Mouse (Mus musculus) forebrain, embryonic 14.5 days (tissue): ENCODE measurements at regions not wholly inside any gene's neighbourhood (a gene's known extent, or its start where the extent isn't known, plus 50 kb on each side); places are given as distances from the start of the nearest gene placed in this dataset.

Source experiments
- ATAC-seq: fragments of 200-750 bp; cut with Nextera tagmentation; 2 replicates; pipeline ENCODE4 v1.8.0; 2017; ENCODE audit warnings: mild to moderate bottlenecking, moderate library complexity
- DNase-seq: peaks from one replicate; pipeline ENCODE4 v3.0.0-alpha.2; 2015; ENCODE audit warnings: low spot score
- H3K27ac ChIP-seq: fragments of 300-500 bp; sonication (generic); 2 replicates; pipeline ENCODE4 v1.5.1; 2014; ENCODE audit warnings: low read depth, mild to moderate bottlenecking, control low read depth, low read length, moderate library complexity
- H3K27me3 ChIP-seq: fragments of 300-500 bp; sonication (generic); replicated peaks from 2 replicates; pipeline ENCODE4 v1.6.1; 2014; ENCODE audit warnings: low read length, control low read depth, mixed read lengths; ENCODE audit not compliant: control insufficient read depth, insufficient read depth
- H3K36me3 ChIP-seq: fragments of 300-500 bp; sonication (generic); 2 replicates; pipeline ENCODE4 v1.6.1; 2014; ENCODE audit warnings: low read length, control low read depth; ENCODE audit not compliant: control insufficient read depth, insufficient read depth
- H3K4me1 ChIP-seq: fragments of 300-500 bp; sonication (generic); 2 replicates; pipeline ENCODE4 v1.6.1; 2014; ENCODE audit warnings: antibody characterized with exemption, low read length, control low read depth; ENCODE audit not compliant: control insufficient read depth, insufficient read depth
- H3K4me2 ChIP-seq: fragments of 300-500 bp; sonication (generic); 2 replicates; pipeline ENCODE4 v1.6.1; 2014; ENCODE audit warnings: mild to moderate bottlenecking, control low read depth, low read length
- H3K4me3 ChIP-seq: fragments of 300-500 bp; sonication (generic); 2 replicates; pipeline ENCODE4 v1.5.1; 2014; ENCODE audit warnings: low read depth, low read length, control low read depth
- H3K9ac ChIP-seq: fragments of 300-500 bp; sonication (generic); 2 replicates; pipeline ENCODE4 v1.6.1; 2014; ENCODE audit warnings: mild to moderate bottlenecking, low read length, control low read depth, moderate library complexity
- H3K9me3 ChIP-seq: fragments of 300-500 bp; sonication (generic); replicated peaks from 2 replicates; pipeline ENCODE4 v1.6.1; 2016; ENCODE audit warnings: low read length, control low read depth, mixed read lengths; ENCODE audit not compliant: control insufficient read depth
- WGBS: fragments of 180-500 bp; shearing (Covaris S2); extraction: QIAGEN DNeasy Blood & Tissue Kit; methylation state at CpG from one replicate; pipeline ENCODE4 v1.1.7; 2014; 5-methylcytosine and 5-hydroxymethylcytosine counted together

DNA sequence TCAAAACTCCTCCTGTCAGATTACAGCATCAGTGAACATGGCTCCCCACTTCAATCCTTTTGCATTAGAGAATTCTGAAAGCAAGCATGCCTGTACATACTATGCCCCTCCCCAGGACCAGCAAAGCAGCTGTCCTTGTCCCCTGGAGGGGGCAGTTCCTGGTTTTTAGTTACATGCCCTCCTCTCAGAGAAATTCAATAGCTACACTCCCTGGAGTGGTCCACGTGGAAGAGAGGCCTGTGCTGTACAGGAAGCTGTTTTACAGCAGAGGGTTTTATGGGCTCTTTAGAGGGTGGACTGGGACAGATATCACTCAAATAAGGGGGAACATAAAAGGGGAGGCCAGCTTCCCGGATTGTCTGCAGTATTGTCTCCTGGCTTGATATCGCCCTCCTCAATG lies 481.3 kb downstream of the Cdh26 start:
- ATAC-seq (no peak), DNase-seq (no peak)
- H3K9me3 ChIP-seq = no peaks in the 10 kb centered on the region
- H3K36me3 ChIP-seq = no peaks in the 10 kb centered on the region
- H3K27ac ChIP-seq = no peak overlapping the region
- no peaks in the 10 kb centered on the region for H3K27me3 ChIP-seq
- H3K4me2 ChIP-seq = no peak overlapping the region
- no peak overlapping the region for H3K4me3 ChIP-seq
- 0 out of 2 replicates have a peak, but pooled peaks cover 3% of the 10 kb centered on the region for H3K4me1 ChIP-seq
- H3K9ac ChIP-seq = no peak overlapping the region
- 78% methylated on average over 3 of the region's 3 CpGs for WGBS

DNA sequence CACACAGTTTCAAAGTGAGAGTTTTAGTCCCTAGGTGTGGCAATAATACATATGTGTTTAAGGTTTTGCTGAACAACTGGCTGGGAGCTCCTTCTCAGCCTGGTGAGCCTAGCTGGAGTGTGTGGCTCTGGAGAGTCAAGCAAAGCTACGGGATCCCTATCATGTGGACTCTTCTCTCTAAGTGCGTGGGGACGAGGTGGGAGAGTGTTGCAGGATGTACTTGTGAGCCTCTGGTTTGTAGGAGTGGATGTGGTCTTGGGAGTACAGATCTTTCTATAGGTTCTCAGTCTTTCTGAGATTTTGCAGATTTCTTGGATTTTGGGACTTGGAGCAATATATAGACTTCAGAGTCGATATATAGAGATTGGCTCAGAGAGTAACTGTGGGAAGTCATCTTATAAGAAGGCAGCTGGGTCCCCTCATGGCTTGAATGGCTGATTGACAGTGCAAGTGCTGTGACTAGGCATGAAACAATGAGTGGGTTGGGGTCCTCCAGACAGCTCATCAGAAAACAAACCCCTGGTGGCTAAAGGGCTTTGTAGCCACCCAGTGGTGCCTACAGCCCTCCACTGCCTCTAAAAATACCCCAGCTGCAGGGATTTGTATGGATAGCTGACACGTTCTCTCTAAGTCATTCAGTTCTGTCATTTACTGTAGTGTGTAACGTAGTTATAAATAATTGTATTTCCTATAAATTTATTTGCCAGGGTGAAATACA lies 486.1 kb downstream of the Cdh26 start:
- Histone ChIP-seq H3K36me3 (no peaks in the 10 kb centered on the region), H3K4me2 (no peak overlapping the region), H3K9me3 (no peaks in the 10 kb centered on the region), H3K4me3 (no peak overlapping the region), H3K4me1 (no peaks in the 10 kb centered on the region), H3K27ac (no peak overlapping the region), H3K9ac (no peak overlapping the region), H3K27me3 (no peaks in the 10 kb centered on the region)
- 62% methylated on average over 6 of the region's 6 CpGs for WGBS
- no peak for ATAC-seq
- no peak for DNase-seq

GRCm38 (mm10) chr2:178924456-178925115 lies 494.3 kb downstream of the Cdh26 start:
- H3K27me3 ChIP-seq = no peaks in the 10 kb centered on the region
- DNase-seq (no peak), ATAC-seq (no peak)
- H3K9ac ChIP-seq = no peak overlapping the region
- H3K4me3 ChIP-seq = no peak overlapping the region
- H3K4me1 ChIP-seq = peaks cover 2% of the 10 kb centered on the region; the same call in 1 of the 2 replicates
- no peaks in the 10 kb centered on the region for H3K36me3 ChIP-seq
- H3K9me3 ChIP-seq = no peaks in the 10 kb centered on the region
- 77% methylated on average over 4 of the region's 4 CpGs for WGBS
- H3K27ac ChIP-seq = no peak overlapping the region
- no peak overlapping the region for H3K4me2 ChIP-seq

DNA sequence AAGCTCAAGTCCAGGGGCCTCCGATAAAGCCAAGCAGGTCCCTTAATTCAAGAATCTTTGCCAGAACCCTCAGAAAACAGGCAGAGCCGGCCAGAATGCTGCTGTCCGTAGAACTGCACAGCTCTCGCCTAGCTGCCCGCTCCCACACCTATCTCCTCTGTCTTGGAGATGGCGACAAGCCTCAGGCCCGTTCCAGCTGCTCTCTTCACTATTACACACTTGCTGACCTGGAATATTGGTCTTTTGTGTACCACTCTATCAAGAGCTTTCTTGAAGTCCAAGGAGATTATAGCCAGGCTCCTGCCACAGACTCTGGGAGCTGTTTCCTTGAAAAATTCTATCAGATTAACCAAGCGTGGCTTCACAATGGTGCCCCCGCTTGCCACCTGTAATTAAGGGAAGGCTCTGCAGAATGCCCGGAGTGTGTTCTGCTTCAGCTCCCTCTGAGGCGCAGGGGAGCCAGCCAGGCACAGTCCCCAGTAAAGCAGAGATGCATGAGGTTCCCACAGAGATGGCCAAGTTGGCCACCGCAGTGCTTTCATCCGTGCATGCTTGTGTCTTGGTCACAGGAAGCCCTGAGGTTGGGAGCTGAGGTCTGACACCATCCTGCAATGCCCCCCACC lies 496.8 kb downstream of the Cdh26 start:
- Histone ChIP-seq H3K9ac (no peak overlapping the region), H3K4me3 (no peak overlapping the region), H3K27ac (no peak overlapping the region), H3K27me3 (no peaks in the 10 kb centered on the region), H3K4me2 (no peak overlapping the region), H3K4me1 (peaks cover 2% of the 10 kb centered on the region; the same call in 1 of the 2 replicates), H3K9me3 (no peaks in the 10 kb centered on the region), H3K36me3 (no peaks in the 10 kb centered on the region)
- ATAC-seq = no peak
- no peak for DNase-seq
- 44% methylated on average over 13 of the region's 13 CpGs for WGBS

GRCm38 (mm10) chr2:178929033-178929432 lies 498.7 kb downstream of the Cdh26 start:
- Histone ChIP-seq H3K27me3 (no peaks in the 10 kb centered on the region), H3K4me1 (peaks cover 2% of the 10 kb centered on the region; the same call in 1 of the 2 replicates), H3K9ac (no peak overlapping the region), H3K4me2 (no peak overlapping the region), H3K4me3 (no peak overlapping the region), H3K9me3 (no peaks in the 10 kb centered on the region), H3K27ac (no peak overlapping the region), H3K36me3 (no peaks in the 10 kb centered on the region)
- no peak for ATAC-seq
- no peak for DNase-seq
- WGBS = 86% methylated on average over 6 of the region's 6 CpGs

DNA sequence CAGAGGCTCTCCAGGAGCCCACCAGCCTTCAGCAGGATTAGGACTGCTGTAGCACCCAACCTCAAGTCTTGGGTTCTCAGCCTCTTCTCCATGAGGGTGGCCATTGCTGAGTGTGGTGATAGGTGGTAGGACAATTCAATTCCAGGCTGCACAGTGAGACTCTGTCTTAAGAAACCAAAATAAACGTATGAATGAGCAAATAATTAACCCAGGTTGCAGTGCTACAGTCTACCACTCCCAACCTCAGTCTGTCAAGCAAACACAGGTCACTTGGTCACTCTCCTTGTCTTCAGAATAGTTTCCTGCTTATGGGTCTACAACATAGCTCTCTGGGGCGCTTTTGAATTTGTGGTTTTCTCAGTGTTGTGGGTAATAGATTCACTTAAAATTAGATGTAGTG lies 499.8 kb downstream of the Cdh26 start:
- Histone ChIP-seq H3K27ac (no peak overlapping the region), H3K9me3 (no peaks in the 10 kb centered on the region), H3K4me3 (no peak overlapping the region), H3K27me3 (no peaks in the 10 kb centered on the region), H3K4me2 (no peak overlapping the region), H3K36me3 (no peaks in the 10 kb centered on the region), H3K4me1 (peaks cover 2% of the 10 kb centered on the region; the same call in 1 of the 2 replicates), H3K9ac (no peak overlapping the region)
- WGBS = 80% methylated on average over 2 of the region's 2 CpGs
- ATAC-seq (no peak), DNase-seq (no peak)

DNA sequence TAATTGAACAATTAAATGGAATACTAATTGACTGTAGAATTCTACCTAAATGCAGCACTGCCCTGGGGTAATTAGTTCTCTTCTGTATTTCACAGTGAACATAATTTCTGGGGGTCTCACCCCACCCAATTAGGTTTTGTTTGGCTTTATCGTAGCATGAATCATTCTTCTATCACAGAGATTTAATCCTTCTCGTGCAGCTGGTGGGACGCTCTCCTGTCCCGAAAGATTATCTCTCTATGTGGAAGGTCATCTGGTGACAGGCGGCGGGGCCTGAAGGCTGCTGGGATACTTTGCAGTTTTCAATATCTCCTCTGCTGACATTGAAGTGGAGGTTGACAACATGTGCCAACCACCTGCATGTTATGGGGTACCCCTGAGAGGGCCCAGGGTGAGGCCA lies 493.8 kb upstream of the Cdh4 start:
- Histone ChIP-seq H3K4me2 (no peak overlapping the region), H3K27me3 (no peaks in the 10 kb centered on the region), H3K4me3 (no peak overlapping the region), H3K36me3 (no peaks in the 10 kb centered on the region), H3K9ac (peak overlapping the region; percentile 14; the same call in 1 of the 2 replicates), H3K9me3 (no peaks in the 10 kb centered on the region), H3K27ac (no peak overlapping the region), H3K4me1 (peaks cover 11% of the 10 kb centered on the region)
- ATAC-seq (0 out of 2 replicates have a peak, but pooled peaks have one; percentile 7), DNase-seq (peak; percentile 23)
- 33% methylated on average over 6 of the region's 6 CpGs for WGBS

DNA sequence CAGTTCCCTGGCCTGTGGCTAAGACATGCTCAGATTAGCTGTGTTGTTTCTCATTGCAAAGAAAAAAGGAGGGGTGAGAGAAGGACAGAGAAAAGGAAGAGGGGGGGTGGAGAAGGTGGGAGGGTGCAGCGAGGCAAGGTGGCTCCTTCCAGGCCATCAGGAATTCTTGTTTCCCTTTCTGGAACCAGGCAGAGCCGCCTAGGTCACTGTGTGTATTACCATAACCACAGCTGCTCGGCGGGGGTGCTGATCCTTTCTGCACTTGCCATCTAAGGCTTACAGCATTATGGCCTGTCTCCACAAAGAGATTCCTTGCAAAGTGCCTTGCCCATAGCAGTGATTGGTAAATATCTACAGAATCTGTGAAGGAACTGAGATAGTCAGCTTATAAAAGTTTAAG lies 493.1 kb upstream of the Cdh4 start:
- DNase-seq = no peak
- H3K27ac ChIP-seq = no peak overlapping the region

GRCm38 (mm10) chr2:178950304-178950703 lies 491.9 kb upstream of the Cdh4 start:
- no peak for ATAC-seq
- H3K4me3 ChIP-seq = no peak overlapping the region
- no peak overlapping the region; the same call in 1 of the 2 replicates for H3K27ac ChIP-seq

More for the DNA sequence above, 493.1 kb upstream of the Cdh4 start:
- no peak overlapping the region for H3K4me2 ChIP-seq
- no peak for ATAC-seq
- H3K9me3 ChIP-seq = no peaks in the 10 kb centered on the region
- peak overlapping the region; percentile 14; the same call in 1 of the 2 replicates for H3K9ac ChIP-seq
- H3K4me3 ChIP-seq = no peak overlapping the region
- H3K27me3 ChIP-seq = no peaks in the 10 kb centered on the region
- peaks cover 11% of the 10 kb centered on the region for H3K4me1 ChIP-seq
- 27% methylated on average over 4 of the region's 4 CpGs for WGBS
- H3K36me3 ChIP-seq = no peaks in the 10 kb centered on the region

More at GRCm38 (mm10) chr2:178950304-178950703, 491.9 kb upstream of the Cdh4 start:
- peak; percentile 53 for DNase-seq
- Histone ChIP-seq H3K4me2 (no peak overlapping the region), H3K4me1 (peaks cover 11% of the 10 kb centered on the region), H3K9me3 (no peaks in the 10 kb centered on the region), H3K9ac (no peak overlapping the region; the same call in 1 of the 2 replicates), H3K36me3 (no peaks in the 10 kb centered on the region), H3K27me3 (no peaks in the 10 kb centered on the region)
- 6% methylated on average over 1 of the region's 1 CpGs for WGBS
